Mouse (Mus musculus) central nervous system, embryonic 11.5 days (tissue): ENCODE measurements around the gene Olfr702. TPM values are rescaled to one million over a fixed set of nuclear protein-coding genes. Genes with fewer than 3 reads are reported as not detected.

Experiments
- polyA plus RNA-seq: library from polyadenylated mRNA; depleted of rRNA; stranded (reverse); fragments of >200 nt; gene quantifications from 2 replicates; pipeline ENCODE4 v1.2.3, GENCODE M21; 2012; rRNA removed

Gene Olfr702
- polyA plus RNA-seq: not detected in 2 replicates

GRCm38 (mm10) chr7:106833793-106834192 is at the start of gene Olfr702:
TSS of gene Olfr702 (minus strand) at chr7:106833893.

GRCm38 (mm10) chr7:106876791-106877190 is 43.1 kb upstream of the Olfr702 start, which contains the start of gene Olfr705:
TSS of gene Olfr705 (minus strand) at chr7:106876891.

GRCm38 (mm10) chr7:106862885-106863284 is 29.2 kb upstream of the Olfr702 start, which contains the start of gene Olfr704:
TSS of gene Olfr704 (plus strand) at chr7:106863185.

GRCm38 (mm10) chr7:106843060-106843459 is 9.4 kb upstream of the Olfr702 start, which contains the start of gene Olfr703:
TSS of gene Olfr703 (plus strand) at chr7:106843360.

GRCm38 (mm10) chr7:106813829-106814228 is 19.9 kb downstream of the Olfr702 start, which contains the start of gene Olfr701:
TSS of gene Olfr701 (plus strand) at chr7:106814129.

GRCm38 (mm10) chr7:106808734-106809133 is 25.0 kb downstream of the Olfr702 start, which contains the start of gene Olfr700:
TSS of gene Olfr700 (minus strand) at chr7:106808834.

GRCm38 (mm10) chr7:106793098-106793497 is 40.6 kb downstream of the Olfr702 start, which contains the start of gene Olfr699:
TSS of gene Olfr699 (minus strand) at chr7:106793198.

Other genes starting within 250 kb of the Olfr702 start
- gene Olfr693, start 153.3 kb downstream of the Olfr702 start, polyA plus RNA-seq: not detected in 2 replicates
- not detected in 2 replicates for gene Olfr694, start 142.1 kb downstream of the Olfr702 start, polyA plus RNA-seq
- not detected in 2 replicates for gene Olfr695, start 117.5 kb downstream of the Olfr702 start, polyA plus RNA-seq
- not detected in 2 replicates for gene Olfr697, start 91.5 kb downstream of the Olfr702 start, polyA plus RNA-seq
- not detected in 2 replicates for gene Olfr698, start 78.5 kb downstream of the Olfr702 start, polyA plus RNA-seq
- gene Olfr699, start 40.7 kb downstream of the Olfr702 start, polyA plus RNA-seq: not detected in 2 replicates
- gene Olfr700, start 25.1 kb downstream of the Olfr702 start, polyA plus RNA-seq: not detected in 2 replicates
- gene Olfr701, start 19.8 kb downstream of the Olfr702 start, polyA plus RNA-seq: not detected in 2 replicates
- not detected in 2 replicates for gene Olfr703, start 9.5 kb upstream of the Olfr702 start, polyA plus RNA-seq
- not detected in 2 replicates for gene Olfr704, start 29.3 kb upstream of the Olfr702 start, polyA plus RNA-seq
- gene Olfr705, start 43.0 kb upstream of the Olfr702 start, polyA plus RNA-seq: not detected in 2 replicates
- not detected in 2 replicates for gene Olfr706, start 54.3 kb upstream of the Olfr702 start, polyA plus RNA-seq
- not detected in 2 replicates for gene Olfr707, start 67.3 kb upstream of the Olfr702 start, polyA plus RNA-seq
- not detected in 2 replicates for gene Olfr1532-ps1, start 74.1 kb upstream of the Olfr702 start, polyA plus RNA-seq
- gene Olfr709-ps1, start 98.3 kb upstream of the Olfr702 start, polyA plus RNA-seq: not detected in 2 replicates
- gene Olfr710, start 114.4 kb upstream of the Olfr702 start, polyA plus RNA-seq: not detected in 2 replicates
- not detected in 2 replicates for gene Olfr6, start 130.0 kb upstream of the Olfr702 start, polyA plus RNA-seq
- gene Olfr711, start 141.6 kb upstream of the Olfr702 start, polyA plus RNA-seq: not detected in 2 replicates
- not detected in 2 replicates for gene Olfr2, start 172.2 kb upstream of the Olfr702 start, polyA plus RNA-seq
- not detected in 2 replicates for gene Olfr713, start 197.3 kb upstream of the Olfr702 start, polyA plus RNA-seq
- not detected in 2 replicates for gene Olfr714, start 237.1 kb upstream of the Olfr702 start, polyA plus RNA-seq